Mouse (Mus musculus) kidney, postnatal 4 days (tissue): ENCODE measurements at regions not wholly inside any gene's neighbourhood (a gene's known extent, or its start where the extent isn't known, plus 50 kb on each side); places are given as distances from the start of the nearest gene placed in this dataset.

Experiments used
- DNase-seq, 2 experiments: peaks; one replicate each; pipeline ENCODE4 v3.0.0; 2021; ENCODE audit warnings: mixed read lengths in 2 of 2

- DNase-seq = no peak
Measured at GRCm38 (mm10) chr10:99417591-99417990, 154.6 kb downstream of the Dusp6 start.

DNA sequence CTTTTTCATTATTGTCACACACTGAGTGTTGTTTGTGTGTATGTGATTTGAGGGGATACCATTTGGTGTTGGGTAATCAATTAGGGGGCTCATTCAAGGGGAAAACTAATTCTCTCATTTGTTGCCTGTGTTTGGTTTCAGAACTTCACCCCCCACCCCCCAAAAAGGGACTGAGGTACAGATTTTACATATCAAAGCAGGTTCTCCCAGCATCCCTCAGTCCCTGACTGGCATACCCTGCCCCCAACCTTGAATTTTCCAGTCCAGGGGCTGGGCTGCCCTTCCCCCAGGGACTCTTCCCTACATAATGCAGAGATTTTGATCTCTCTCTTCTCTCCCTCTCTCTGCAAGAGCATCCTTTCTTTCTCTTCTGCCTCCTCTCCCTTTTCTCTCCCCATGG, 155.5 kb downstream of the Dusp6 start:
- DNase-seq = no peak

- no peak for DNase-seq
Measured at GRCm38 (mm10) chr10:99419532-99419931, 156.5 kb downstream of the Dusp6 start.

DNA sequence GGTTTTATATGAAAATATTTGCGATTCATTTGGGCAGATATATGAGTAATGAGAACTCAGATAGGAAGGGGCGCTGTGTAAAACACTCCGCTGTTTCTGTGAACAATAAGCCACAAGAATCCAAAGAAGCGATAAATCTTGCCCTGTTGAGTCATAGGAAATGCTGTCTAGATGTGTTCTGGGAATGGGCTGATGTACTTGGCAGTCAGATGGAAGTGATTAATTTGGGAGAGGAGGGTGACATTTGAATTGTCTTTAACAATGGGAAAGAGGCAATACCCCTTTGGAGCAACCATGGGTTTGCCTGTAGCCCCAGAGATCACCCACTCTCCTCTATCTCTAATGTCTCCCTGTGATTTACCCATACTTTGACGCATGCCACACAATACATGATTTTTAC, 160.4 kb downstream of the Dusp6 start:
- no peak for DNase-seq

DNA sequence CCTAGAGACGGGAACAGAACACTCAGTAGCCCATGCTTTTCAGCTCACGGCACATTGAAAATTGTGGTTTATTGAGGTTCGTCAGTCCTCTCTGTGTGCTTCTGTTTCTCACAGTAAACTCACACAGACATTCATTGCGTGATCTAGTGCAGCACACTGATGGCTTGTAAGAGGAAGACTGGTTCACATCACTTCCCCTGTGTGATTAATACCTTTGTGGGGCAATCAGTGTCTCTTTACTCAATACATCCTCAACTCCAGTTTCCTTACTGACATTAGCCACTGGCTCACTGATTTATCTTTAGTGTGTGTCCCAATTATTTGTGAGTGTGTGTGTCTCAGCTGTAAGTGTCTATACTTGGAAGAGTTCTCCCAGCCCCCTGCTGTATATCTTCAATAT, 162.2 kb downstream of the Dusp6 start:
- no peak for DNase-seq

DNA sequence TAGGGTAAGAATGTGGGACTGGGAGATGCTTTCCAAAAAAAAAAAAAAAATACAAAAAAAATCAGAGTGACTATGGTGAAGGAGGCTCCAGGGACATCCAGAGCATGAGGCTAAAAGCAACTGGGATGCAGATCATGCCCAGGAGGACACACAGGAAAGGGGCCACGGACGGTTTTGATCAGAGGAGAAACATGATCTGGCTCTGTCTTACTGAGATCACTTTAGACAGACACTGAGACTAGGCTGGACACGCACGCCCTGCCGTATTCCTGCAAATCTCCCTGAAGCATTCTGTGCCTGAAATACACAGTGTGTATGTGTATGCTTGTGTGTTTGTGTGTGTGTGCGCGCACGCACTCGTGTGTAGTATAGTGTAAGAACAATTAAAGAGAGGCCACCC, 167.1 kb downstream of the Dusp6 start:
- DNase-seq = no peak

- DNase-seq = no peak
Measured at GRCm38 (mm10) chr10:99430669-99431561, 167.9 kb downstream of the Dusp6 start.

DNA sequence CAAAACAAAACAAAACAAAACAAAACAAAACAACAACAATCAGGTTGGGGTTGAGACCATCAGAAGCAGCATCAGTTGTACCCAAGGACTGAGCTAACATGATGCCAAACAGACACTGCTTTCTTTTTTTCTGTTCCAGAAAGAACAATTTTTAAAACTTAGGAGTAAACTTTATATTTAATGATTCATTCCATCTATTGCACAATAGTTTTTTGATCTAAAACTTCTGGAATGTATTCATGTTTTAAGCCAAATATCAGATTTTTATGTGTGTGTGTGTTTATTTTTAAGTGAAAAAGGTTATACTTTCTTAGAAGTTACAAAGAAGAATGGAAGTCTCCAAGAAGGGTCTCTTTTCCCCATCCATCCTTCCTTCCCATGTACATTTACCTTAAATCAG, 174.0 kb downstream of the Dusp6 start:
- DNase-seq = no peak

DNA sequence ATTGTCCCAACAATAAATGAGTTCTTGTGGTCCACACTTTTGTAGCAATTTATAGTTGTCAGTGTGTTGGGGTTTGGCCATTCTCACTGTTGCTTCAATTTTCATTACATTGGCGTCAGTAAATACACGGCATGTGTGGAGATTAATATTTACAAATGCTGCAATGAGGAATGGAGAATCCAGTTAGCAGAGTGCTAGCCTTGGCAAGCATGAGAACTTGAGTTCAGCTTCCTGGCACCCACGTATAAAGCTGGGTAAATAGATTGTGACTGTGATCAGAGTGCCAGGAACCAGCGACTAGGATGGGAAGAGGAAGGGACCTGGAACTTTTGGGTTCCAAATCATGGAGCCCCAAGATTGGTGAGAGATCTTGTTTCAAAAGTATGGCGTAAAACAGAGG, 177.1 kb downstream of the Dusp6 start:
- no peak for DNase-seq

DNA sequence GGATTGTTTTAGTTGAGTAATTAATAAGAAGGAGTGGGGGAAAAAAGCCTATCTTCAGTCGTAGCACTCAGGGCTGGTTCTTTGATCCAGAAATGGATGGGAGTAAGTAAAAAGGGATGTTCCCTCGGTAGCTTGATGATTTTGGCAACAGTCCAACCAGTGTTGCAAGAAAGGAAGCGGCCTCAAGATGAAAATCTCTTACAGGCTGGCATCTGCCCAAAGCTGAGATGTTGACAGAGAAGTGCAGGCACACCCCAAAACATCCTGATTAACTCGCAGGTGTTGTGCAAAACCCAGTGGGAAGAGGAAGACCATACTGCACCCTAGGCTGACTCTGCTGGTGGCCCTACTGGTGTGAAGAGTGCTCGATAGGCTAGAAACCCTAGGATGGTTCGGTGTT, 178.0 kb downstream of the Dusp6 start:
- peak; percentile 60 to 73 for DNase-seq

DNA sequence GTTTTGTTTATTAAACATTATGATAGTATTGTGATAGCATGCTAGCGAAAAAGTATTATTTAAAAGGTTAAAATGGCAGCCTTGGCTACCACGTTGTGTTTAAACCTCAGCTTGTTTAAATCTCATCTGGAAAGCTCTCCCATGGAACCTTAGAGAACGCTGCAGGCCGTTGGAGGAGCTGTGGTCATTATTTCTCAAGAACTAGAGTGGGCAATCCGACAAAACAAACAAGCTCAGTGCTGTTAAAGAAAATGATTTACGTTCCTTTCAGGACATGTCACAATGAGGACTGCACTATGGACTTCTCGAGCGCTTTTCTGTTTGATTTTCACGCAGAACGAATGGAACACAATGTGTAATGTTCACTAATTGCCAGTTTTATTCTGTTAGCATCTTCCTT, 178.9 kb downstream of the Dusp6 start:
- peak in 1 of 2 experiments; percentile 32 for DNase-seq

DNA sequence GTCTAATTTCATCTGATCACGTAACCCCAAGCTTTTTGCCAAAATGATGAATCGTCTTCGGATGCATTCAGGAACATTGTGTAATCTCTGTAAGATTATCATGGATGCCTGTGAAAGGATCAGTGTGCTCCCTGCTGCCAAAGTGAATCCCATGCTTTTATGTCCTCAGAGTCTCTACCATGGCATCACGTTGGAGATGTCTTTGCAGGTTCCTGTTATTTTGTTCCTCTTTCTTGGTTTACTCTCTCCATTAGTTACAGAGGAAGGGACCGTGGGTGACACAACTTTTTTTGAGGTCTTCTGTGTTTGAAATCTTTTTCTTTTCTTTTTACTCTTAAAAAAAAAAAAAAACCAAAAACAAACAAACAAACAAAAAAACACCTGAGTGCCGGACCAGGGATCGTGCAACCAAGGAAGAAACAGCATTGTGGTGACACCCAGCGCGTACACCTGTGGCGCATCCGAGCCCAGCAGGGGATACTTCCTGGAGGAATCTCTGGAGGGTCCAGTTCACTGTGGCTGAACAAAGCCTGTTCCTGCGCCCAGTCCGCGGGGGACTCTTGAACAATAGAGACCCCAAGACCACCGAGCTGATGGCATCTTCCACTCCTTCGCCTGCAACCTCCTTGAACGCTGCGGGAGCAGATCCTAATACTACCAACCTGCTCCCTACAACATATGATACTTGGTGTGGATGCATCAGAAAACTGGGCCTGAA, 180.6 kb downstream of the Dusp6 start:
- no peak for DNase-seq

DNA sequence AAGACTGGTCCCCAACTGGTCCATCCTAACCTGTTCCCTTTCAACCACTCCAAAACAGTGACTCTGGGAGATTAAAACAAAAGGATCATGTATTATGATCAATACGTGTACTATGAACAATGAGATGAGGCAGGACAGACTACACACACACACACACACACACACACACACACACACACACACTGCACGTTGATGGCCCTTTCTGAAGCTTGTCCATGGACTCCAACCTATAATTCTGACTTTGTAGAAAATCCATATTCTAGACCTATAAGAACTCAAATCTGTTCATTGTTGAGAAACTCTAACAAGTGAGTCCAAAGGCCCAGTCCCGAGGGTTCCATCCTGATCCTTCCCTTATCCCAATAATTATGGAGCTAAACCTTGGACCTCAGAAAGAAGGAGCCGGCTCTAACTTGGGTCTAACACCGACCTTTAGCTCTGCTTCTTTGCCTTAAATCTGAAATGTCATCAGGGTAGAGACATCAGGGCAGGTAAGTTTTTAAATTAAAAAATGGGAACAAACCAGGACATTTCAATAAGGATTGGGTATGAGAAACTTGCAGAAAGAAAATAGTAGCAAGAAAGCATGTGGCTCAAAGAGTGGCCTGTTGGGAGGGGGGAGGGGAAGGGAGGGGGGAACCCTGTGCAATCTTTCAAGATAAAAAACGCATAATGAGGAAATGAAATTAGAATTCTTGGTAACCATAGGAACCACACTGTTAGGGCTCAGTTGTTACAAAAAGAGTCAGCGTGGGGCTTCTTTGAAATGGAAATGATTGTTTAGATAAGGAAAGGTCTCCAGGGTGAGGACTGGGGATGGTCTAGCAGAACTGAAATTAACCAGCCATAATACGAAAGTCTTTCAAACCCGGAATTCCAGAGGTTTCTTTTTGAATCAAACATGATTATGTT, 187.9 kb downstream of the Dusp6 start:
- DNase-seq = no peak

GRCm38 (mm10) chr10:99451639-99452417, 188.8 kb downstream of the Dusp6 start:
- DNase-seq = peak in 1 of 2 experiments; percentile 36

- DNase-seq = no peak
Measured at GRCm38 (mm10) chr10:99456180-99456579, 193.1 kb downstream of the Dusp6 start.

DNA sequence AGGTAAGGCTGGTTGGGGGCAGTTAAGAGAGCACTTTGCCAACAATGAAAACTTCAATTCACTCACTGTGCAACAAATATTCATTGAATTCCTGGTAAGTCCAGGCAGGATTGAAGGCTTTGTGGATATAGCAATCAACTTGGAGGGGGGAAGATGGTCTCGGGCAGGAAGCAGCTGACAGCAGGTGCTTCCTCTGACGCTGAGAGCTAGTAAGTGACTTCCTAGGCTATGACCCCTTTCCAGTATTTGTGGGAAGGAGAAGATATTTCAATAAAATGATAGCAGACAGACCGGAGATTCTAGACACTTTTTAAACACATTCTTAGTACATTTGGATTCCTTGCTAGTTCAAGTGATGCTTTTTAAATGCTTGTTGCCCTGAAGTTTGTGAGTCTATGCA, 195.0 kb downstream of the Dusp6 start:
- DNase-seq = peak; percentile 25 to 40

DNA sequence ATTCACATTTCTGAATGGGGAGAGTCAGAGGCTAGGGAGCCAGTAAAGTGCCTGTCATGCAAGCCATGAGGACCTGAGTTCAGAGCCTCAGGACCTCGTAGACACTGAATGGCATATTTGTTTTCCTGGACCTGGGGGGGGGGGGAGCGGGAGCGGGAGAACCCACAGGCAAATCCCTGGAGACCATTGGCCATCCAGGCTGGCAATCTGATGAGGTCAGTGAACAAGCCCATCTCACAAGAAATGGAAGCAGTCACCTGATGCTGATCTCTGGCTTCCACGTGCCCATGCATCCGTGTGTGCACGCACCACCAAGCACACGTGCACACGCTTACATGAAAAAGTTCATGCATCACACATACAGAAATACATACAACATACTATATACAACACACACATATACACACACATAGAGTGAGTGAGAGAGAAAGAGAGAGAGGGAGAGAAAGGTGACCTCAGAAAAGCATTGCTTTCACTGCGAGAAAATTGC, 196.2 kb downstream of the Dusp6 start:
- DNase-seq = no peak

DNA sequence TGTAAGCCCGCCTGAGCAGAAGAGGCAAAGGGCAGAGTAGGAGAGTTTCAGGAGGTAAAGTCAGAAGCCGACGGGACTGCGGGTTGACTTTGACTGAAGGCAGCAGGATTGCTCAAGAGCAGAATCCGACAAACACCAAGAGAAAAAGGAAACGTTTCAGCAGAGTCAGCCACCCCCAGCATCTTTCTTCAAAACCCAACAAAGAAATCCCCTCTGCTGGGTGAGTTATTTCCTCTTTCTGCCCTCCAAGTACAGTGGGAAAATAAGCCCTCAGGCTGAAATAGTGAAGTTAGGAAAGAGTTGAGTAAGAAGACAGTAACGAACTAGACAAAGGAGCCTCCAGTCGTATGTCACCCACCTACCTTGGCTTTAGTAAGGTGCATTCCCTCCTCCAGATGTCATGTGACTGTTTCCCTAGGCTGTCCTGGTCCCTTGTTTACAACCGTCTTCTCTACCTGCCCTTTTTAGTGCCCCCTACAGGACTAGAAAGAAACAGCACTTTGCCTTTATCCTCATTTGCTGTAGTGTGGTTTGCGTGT, 196.9 kb downstream of the Dusp6 start:
- peak in 1 of 2 experiments; percentile 40 for DNase-seq

DNA sequence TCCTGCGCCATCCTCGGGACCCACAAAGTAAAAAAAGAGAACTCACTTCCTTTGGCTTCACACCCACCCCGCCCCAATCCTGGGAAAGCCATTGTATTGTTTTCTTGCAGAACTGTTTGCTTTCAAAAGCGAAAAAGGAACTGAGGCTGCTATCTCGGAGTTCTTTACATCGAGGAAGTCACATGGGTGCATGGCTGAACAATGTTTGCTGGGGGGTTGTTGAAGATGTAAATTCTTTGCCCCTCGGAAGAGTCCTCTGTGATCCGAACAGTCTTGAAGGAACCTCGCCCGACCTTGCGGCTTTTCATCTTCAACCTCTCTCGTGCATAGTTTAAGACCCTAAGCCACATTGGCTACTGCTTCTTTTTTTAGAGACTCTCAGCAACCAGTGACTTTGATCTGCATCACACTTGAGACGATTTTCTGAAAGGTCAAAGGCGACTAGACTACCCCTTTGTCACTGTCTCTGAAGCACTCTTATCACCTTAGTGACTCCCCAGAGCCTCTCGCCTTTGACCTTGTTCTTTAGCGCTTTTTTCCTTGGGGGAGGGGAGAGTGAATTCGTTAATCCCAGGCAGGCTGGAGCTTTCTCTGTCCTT, 197.9 kb downstream of the Dusp6 start:
- DNase-seq = peak; percentile 36 to 58

DNA sequence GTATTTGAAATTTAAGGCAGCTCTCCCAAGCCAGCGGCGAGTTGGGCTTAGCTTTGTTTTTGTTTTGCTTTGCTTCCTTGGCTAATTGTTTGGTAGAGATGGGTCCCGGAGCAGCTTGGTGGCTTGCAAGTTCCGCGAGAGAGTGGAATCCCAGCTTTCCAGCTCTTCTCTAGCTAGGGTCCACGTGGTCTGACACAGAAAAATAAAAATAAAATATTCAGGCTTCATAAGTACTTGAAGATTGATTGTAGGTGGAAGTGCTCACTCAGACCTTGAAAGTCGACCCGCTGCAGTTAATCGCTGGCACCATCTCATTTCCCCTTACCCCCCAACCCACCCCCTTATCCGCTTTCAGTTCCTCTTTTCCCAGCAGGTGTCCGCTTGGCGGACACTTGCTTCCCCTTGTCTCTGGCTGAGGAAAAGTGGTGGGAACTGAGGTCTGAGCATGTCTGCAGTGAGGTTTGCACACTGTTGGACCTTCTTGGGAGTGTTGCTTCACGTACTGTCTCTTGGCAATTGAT, 198.5 kb downstream of the Dusp6 start:
- peak; percentile 33 to 62 for DNase-seq

- DNase-seq = no peak
Measured at GRCm38 (mm10) chr10:99466695-99467094, 203.7 kb downstream of the Dusp6 start.
